Mouse (Mus musculus): Measurements from ENCODE around the gene Accsl.

Accsl gene

GRCm38 (mm10) chr2:93809931-93810330 is 59.0 kb downstream of the Accsl start:
- no peak for DNase-seq (ENCODE audit: low read depth, low spot score)

DNA sequence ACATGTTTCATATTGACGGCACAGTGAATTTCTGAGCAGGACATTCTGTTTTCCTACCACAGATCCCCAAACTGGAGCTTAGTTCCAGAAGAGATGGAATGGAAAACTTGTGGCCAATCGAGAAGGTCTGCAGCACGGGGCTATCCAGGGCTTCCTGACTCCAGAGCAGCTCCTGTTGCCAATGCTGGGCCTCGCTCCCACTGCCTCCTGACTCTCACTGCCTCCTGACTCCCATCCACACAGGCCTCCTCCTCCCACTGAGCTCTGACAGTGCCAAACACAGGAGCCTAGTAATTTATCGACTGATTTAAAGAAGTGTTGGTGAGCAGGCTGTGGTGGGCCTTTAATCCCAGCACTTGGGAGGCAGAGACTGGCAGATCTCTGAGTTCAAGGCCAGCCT is 60.9 kb downstream of the Accsl start:
- no peak for DNase-seq (ENCODE audit: low read depth, low spot score)

- no peak for DNase-seq (ENCODE audit: low read depth, low spot score)
These were observed 61.5 kb downstream of the Accsl start for GRCm38 (mm10) chr2:93807440-93807839.

GRCm38 (mm10) chr2:93806487-93807201 is 62.3 kb downstream of the Accsl start:
- no peak for DNase-seq (ENCODE audit: low read depth, low spot score)

GRCm38 (mm10) chr2:93805523-93805922 is 63.4 kb downstream of the Accsl start:
- no peak for DNase-seq (ENCODE audit: low read depth, low spot score)
